Mouse (Mus musculus) liver (tissue): ENCODE results near the gene 4930550L24Rik.

Experiments used
- DNase-seq: peaks from one replicate; pipeline ENCODE4 v3.0.0-alpha.2; 2020; ENCODE audit warnings: mixed read lengths

The 4930550L24Rik gene

DNA sequence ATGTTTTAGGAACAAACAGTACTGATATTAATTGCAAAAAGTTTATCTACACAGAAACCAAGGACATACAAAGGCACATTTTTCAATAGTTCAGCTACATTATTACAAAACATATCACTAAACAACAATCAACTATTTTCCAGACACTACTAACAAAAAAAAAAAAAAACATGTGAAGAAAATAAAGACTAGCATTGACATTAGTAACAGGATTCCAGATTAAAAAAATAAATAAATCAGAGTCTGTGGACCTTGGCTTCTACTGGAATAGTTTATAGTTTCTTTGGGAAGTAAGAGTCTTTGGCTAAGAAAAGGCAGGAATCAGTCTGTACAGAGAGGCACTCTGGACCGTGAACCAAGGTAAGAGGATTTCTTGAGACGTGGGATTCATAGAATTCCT lies at the start of gene 4930550L24Rik:
Gene 4930550L24Rik, plus strand, starts transcription at position 301 of the 400 bp plus-strand sequence.
- no peak for DNase-seq

DNA sequence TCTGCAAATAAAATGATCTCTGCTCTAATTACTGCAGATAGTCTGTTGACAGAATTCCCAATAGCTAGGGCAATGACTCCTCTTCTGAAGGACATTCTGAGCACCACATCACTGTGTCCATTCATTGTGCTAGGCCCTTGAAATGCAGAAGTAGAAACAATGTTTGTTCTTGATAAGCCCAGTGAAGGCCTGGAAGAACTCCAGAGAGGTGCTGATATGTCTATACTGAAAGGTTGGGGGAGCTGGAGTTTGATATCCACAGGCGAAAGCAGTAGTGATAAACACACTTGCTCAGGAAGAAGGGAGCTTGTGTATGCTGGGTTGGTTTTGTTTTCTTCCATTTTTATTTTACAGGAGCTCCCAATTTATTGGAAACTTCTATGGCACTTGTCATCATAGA lies 8.4 kb upstream of the 4930550L24Rik start:
- no peak for DNase-seq

DNA sequence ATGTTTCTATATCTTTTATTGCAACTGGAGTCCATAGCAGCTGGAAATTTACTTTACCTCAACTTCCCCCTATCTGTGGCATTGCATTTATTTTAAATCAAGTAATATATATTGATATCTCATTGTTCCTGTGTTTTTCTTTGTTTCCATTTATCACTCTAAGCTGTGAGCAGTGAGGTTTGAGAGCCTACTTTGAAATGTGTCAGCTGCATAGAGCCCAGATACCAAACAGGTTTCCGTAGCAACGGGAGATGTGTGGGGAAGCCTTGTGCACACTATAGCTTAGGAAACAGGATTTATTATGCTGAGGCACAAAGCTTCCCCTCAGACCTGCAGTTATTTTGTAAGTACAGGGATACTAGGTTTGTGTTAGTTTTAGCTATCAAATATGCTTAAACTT lies 58.8 kb downstream of the 4930550L24Rik start:
- no peak for DNase-seq
